Mouse (Mus musculus) cortical plate, adult 2 months (tissue): ENCODE results near the gene Clec4f.

Source experiments
- CTCF ChIP-seq: fragments of 200-500 bp; IDR thresholded peaks from 2 replicates; pipeline ENCODE4 v1.5.1; 2011; ENCODE audit warnings: mild to moderate bottlenecking, control low read depth, low read length; ENCODE audit not compliant: insufficient read depth; ENCODE audit errors: extremely low read depth
- POLR2A ChIP-seq: fragments of 200-500 bp; IDR thresholded peaks from 2 replicates; pipeline ENCODE4 v1.6.1; 2011; ENCODE audit warnings: mild to moderate bottlenecking, low read length, control low read depth; ENCODE audit not compliant: insufficient read depth; ENCODE audit errors: extremely low read depth

GRCm38 (mm10) chr6:83704701-83705100 lies 48.7 kb upstream of the Clec4f start:
- no peak for TF ChIP-seq CTCF
- no peak for TF ChIP-seq POLR2A
